Mouse (Mus musculus) liver, embryonic 11.5 days (tissue): ENCODE results near the gene Zg16. TPM values are rescaled to one million over a fixed set of nuclear protein-coding genes. Genes with fewer than 3 reads are reported as not detected.

Source experiments
- microRNA-seq: library from miRNA; unstranded; fragments of <30 nt; microRNA quantifications from one replicate; pipeline ENCODE4, GENCODE M21; 2017; ENCODE audit warnings: borderline number of aligned reads
- polyA plus RNA-seq: library from polyadenylated mRNA; unstranded; fragments of >200 nt; fragmentation: Nextera tagmentation; extraction: Ambion mirVana; gene quantifications from 2 replicates; pipeline ENCODE4 v1.2.1, GENCODE M21; 2014

The Zg16 gene
- polyA plus RNA-seq, 1 experiment from 2014 or later: not detected

Small RNA genes lying within 50 kb of the gene (microRNA-seq; reads per million reads assigned to microRNA genes)
- gene Gm44343: not detected

Other genes starting within 250 kb of the Zg16 start
- 0.52 and 1.6 TPM in 2 replicates for gene Doc2a, start 239.9 kb downstream of the Zg16 start, polyA plus RNA-seq
- gene Hirip3, start 225.4 kb downstream of the Zg16 start, polyA plus RNA-seq: 17.3 and 24.6 TPM in 2 replicates
- 124 and 130 TPM in 2 replicates for gene Ino80e, start 225.0 kb downstream of the Zg16 start, polyA plus RNA-seq
- gene Taok2, start 202.6 kb downstream of the Zg16 start, polyA plus RNA-seq: 23.0 and 24.0 TPM in 2 replicates
- gene Tmem219, start 164.4 kb downstream of the Zg16 start, polyA plus RNA-seq: 23.2 and 23.9 TPM in 2 replicates
- gene Kctd13, start 158.4 kb downstream of the Zg16 start, polyA plus RNA-seq: 15.7 and 16.5 TPM in 2 replicates
- not detected in 2 replicates for gene Asphd1, start 137.7 kb downstream of the Zg16 start, polyA plus RNA-seq
- 0.27 TPM in 2 replicates for gene Sez6l2, start 136.8 kb downstream of the Zg16 start, polyA plus RNA-seq
- gene Cdipt, start 111.4 kb downstream of the Zg16 start, polyA plus RNA-seq: 72.2 and 74.4 TPM in 2 replicates
- 0.67 and 1.0 TPM in 2 replicates for gene Cdiptos, start 111.2 kb downstream of the Zg16 start, polyA plus RNA-seq
- 8.3 and 9.4 TPM in 2 replicates for gene Mvp, start 72.7 kb downstream of the Zg16 start, polyA plus RNA-seq
- 0.41 TPM in 1 of 2 replicates, not detected in the other for gene Pagr1b, start 70.8 kb downstream of the Zg16 start, polyA plus RNA-seq
- gene Pagr1a, start 70.0 kb downstream of the Zg16 start, polyA plus RNA-seq: 45.6 and 75.0 TPM in 2 replicates
- 19.8 and 52.9 TPM in 2 replicates for gene Gm42742, start 66.2 kb downstream of the Zg16 start, polyA plus RNA-seq
- gene Prrt2, start 66.1 kb downstream of the Zg16 start, polyA plus RNA-seq: 4.5 and 5.4 TPM in 2 replicates
- 90.8 and 98.8 TPM in 2 replicates for gene Maz, start 60.3 kb downstream of the Zg16 start, polyA plus RNA-seq
- gene Kif22, start 44.9 kb downstream of the Zg16 start, polyA plus RNA-seq: 152 and 170 TPM in 2 replicates
- 12.3 and 13.7 TPM in 2 replicates for gene AI467606, start 4.0 kb upstream of the Zg16 start, polyA plus RNA-seq
- gene Qprt, start 34.9 kb upstream of the Zg16 start, polyA plus RNA-seq: 43.8 and 44.2 TPM in 2 replicates
- gene Spn, start 50.5 kb upstream of the Zg16 start, polyA plus RNA-seq: 12.7 and 14.4 TPM in 2 replicates
- gene Cd2bp2, start 108.7 kb upstream of the Zg16 start, polyA plus RNA-seq: 50.3 and 59.5 TPM in 2 replicates
- gene Tbc1d10b, start 121.1 kb upstream of the Zg16 start, polyA plus RNA-seq: 28.2 and 29.0 TPM in 2 replicates
- 31.5 and 33.6 TPM in 2 replicates for gene Mylpf, start 121.6 kb upstream of the Zg16 start, polyA plus RNA-seq
- 17.2 TPM in 2 replicates for gene Zfp553, start 145.7 kb upstream of the Zg16 start, polyA plus RNA-seq
- gene Sept1, start 145.8 kb upstream of the Zg16 start, polyA plus RNA-seq: 14.9 and 17.5 TPM in 2 replicates
- 45.9 and 47.3 TPM in 2 replicates for gene Zfp771, start 156.9 kb upstream of the Zg16 start, polyA plus RNA-seq
- gene Dctpp1, start 173.4 kb upstream of the Zg16 start, polyA plus RNA-seq: 266 and 275 TPM in 2 replicates
- gene Sephs2, start 186.7 kb upstream of the Zg16 start, polyA plus RNA-seq: 178 and 203 TPM in 2 replicates
- gene Itgal, start 208.9 kb upstream of the Zg16 start, polyA plus RNA-seq: 6.2 and 6.5 TPM in 2 replicates